Mouse (Mus musculus) small intestine, adult 2 months (tissue): ENCODE measurements around the gene Tmem108.

Experiments
- CTCF ChIP-seq: fragments of 200-500 bp; IDR thresholded peaks from 2 replicates; pipeline ENCODE4 v1.5.1; 2012; ENCODE audit warnings: low read depth, mild to moderate bottlenecking, control low read depth, inconsistent platforms, low read length, moderate library complexity, mixed read lengths; ENCODE audit not compliant: insufficient replicate concordance, insufficient read length; ENCODE audit errors: extremely low read depth
- POLR2A ChIP-seq: fragments of 200-500 bp; IDR thresholded peaks from 2 replicates; pipeline ENCODE4 v1.6.1; 2012; ENCODE audit warnings: low read depth, mild to moderate bottlenecking, control low read depth, inconsistent platforms, low read length, moderate library complexity

DNA sequence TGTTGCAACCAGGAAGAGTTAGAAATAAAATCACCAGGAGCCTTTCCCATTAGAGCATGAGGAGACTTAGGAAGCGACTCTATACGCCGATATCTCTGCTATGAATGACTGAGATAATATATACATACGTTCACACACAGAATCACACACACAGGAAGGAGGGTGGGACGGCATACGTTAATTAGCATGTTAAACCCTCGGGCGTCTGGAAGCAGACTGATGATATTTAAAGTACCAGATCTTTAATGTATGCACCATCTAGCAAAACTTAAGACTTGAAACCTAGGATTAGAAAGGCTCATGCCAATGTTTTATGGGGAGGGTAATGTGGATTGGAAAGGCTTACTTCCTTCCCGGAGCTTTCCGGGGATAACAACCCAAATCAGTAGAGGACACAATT is 119.3 kb downstream of the Tmem108 start:
- no peak for TF ChIP-seq POLR2A
- no peak for TF ChIP-seq CTCF
